Mouse (Mus musculus) T-cell, adult 2 months (primary cell): Measurements from ENCODE around the gene Zyx.

Source experiments
- DNase-seq: peaks from one replicate; pipeline ENCODE4 v3.0.0; 2022; ENCODE audit warnings: low spot score

The Zyx gene

DNA sequence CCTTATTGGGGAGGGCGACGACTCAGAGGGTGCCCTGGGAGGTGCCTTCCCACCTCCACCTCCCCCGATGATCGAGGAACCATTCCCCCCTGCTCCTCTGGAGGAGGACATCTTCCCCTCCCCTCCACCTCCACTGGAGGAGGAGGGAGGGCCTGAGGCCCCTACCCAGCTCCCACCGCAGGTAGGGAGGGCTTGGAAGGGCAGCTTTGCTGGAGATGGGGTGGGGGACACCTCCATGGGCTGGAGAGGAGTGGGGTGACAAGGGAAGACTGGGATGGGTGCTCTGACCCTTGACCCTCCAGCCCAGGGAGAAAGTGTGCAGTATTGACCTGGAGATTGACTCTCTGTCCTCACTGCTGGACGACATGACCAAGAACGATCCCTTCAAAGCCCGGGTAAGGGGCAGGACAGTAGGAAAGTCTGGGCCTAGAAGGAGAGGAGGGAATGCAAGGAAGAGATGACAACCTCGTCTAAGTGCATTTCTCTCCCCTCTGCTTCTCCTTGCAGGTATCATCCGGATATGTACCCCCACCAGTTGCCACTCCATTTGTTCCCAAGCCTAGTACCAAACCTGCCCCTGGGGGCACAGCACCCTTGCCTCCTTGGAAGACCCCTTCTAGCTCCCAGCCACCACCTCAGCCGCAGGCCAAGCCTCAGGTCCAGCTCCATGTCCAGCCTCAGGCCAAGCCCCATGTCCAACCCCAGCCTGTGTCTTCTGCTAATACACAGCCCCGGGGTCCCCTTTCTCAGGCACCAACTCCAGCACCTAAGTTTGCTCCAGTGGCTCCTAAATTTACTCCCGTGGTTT lies 1.7 kb downstream of the Zyx start:
- DNase-seq, result no peak

DNA sequence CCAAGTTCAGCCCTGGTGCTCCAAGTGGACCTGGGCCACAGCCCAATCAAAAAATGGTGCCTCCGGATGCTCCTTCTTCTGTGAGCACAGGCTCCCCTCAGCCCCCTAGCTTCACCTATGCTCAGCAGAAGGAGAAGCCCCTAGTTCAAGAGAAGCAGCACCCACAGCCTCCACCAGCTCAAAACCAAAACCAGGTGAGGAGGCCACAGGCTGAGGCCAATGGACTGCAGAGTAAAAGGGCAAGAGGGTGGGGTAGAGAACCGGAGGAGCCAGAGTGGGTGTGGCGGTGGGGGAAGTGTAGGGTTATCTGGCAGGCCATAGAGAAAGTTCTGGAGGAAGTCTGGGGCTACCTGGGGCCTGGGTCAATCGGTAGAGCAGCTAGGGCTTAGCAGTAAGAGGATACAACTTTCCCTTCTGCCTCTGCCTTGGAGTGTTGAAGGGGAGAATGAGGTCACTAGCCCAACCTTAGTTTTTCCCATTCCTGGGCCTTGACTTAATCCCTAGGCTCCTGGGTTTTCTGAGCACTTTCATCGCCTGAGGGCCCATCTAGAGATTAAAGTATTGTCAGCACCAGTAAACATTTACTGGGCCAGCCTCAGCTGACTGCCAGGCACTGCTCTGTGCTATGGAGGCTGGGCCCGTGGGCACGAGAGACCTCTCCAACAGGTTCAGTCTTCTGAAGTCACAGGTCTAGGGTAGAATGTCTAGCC lies 2.5 kb downstream of the Zyx start:
- no peak for DNase-seq

DNA sequence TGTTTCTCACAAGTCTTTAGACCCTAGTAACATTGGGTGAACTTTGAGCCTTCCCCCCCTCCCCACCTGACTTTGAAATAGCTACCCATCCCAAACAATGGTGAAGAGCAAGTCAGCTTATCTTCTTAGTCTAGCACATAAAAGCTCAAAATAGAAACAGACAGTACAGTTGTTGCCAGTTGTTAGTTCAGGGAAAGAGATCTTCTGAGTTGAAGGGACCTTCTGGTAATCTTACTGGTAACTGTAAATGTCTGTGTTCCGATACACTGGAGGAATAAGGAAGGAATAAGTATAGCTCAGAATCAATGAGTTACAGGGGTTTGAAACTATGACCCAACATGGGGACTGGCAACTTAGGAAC lies 3.0 kb downstream of the Zyx start:
- DNase-seq, result no peak

DNA sequence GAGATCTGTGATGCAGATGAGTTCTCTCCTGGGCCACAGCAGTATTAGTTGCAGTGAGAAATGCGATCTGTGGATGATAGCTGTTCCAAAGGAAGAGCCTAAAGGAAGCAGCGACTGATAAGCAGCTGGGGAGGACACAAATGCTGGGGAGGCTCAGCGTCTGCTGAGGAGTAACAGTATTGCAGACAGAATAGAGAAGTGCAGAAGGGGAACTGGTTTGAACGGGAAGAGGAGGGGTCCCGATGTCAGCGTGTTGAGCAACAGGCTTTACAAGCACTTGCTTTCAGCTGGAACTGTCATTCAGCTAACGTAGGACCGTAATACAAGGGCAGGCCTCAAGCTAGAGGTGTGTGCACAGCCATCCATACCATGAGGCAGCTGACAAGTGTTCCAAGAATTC lies 3.8 kb downstream of the Zyx start:
- DNase-seq, result no peak

DNA sequence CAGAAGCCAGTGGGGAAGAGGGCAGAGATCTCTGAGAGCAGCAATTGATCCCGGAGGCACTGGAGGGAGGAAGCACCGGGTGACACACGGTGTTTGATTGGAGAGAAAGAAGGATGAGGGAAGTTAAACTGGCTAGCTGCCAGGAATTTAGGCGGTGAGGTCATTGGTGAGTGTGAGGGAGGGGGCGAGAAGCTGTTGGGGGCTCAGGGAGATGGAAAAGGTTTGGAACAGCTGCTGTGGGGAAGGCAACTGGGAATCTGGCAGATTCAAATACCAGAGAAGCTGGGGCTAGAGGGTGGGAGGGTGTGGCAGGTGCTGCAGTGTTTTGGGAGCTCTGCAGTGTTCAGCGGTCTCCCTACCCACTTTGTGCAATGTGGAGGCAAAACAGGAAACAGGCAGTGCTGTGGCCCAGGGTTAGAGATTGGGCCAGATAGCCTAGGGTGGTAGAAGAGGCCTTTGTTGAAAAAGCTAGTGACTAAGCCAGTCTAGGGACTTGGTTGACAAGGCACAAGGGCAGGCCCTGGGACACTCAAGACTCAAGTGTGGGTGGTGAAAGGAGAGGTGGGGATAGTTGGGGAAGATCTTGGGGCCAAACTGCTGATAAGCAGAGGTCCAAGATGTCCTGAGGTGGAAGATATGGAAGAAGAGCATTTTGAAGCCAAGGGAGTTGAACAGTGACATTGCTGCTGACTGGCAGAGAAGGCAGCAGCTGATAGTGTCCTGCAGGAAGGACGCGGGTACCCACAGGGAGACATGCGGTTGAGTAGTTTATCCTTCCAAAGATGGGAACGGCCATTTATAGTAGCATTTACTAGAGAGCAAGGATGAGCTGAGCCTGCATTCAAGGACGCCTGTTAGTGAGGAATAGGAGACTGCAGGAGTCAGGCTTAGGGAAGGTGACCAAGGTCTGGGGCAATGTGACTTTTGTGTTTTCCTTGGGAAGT lies 4.9 kb downstream of the Zyx start:
- DNase-seq, result peak; percentile 15

DNA sequence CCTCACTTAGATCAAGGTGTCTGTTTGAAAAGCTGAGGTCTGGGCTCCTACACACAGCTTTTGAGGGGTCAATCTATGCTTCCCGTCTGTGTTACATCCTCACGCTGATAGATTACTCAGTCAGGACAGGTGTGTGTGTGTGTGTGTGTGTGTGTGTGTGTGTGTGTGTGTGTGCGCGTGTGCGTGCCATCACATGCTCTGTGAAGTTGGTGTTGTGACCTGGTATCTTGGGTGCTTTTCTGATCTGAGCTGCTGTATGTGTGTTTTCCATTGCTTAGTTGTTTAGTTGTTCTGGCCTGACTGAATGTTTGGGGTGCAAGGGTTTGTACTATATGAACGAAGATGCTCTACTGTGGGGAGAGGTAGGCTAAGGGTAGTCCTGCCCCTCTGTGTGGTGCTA lies 5.9 kb downstream of the Zyx start:
- DNase-seq, result no peak

DNA sequence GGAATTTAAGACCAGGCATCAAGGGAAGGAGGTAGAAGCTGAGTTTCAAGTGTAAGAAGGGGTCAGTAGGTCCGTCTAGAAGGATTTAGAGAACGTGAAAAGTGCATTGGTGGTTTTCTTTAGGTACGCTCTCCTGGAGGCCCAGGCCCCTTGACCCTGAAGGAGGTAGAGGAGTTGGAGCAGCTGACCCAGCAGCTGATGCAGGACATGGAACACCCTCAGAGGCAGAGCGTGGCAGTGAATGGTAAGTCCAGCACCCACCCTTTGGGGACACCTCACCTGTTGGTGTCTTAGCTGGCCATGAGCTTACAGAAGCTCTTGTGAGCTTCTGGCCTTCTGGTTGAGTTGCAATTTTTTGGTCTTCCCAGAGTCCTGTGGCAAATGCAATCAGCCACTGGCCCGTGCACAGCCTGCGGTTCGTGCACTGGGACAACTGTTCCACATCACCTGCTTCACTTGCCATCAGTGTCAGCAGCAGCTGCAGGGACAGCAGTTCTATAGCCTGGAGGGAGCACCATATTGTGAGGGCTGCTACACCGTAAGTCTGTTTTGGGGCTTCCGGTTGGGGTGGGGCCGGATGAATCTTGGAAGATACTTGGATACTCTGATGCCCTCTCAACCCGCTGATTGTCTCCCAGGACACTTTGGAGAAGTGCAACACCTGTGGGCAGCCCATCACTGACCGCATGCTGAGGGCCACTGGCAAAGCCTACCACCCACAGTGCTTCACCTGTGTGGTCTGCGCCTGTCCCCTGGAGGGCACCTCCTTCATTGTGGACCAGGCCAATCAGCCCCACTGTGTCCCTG lies 6.6 kb downstream of the Zyx start:
- no peak for DNase-seq

DNA sequence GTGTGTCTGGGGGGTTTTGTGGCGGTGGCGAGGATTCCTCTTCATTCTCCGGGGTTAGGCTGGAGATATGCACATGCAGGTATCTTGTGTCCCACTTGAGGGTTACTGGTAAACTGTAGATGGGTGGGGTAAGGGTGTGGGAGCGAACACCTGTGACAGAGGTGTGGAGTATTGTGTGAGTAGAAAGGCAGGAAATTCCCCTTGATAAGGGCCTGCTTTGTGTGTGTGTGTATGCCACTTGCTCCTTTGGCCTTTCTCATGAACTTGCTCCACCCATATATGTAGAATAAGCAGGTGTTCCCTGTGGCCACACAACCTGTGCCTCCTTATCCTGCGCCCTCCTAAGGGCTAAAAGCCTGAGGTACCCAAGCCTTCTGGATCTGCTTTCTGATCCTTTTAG lies 7.5 kb downstream of the Zyx start:
- DNase-seq, result no peak

DNA sequence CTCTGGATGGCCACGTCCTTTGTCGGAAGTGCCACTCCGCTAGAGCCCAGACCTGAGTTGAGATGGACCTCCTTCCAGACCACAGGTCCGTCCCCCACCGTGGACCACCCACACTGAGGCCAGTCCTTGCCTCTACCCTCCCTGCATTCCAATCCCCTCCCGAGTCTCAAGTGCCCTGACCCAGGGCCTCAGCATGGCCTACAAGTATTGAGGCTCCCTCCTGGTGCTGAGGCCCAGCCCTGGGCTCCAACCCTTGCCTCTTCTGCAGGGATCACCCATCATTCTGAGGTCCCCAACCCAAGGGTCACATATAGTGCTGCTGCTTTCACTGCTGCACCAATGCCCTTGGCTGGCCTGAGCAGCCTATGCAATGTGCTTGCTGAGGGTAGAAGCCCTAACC lies 8.5 kb downstream of the Zyx start:
- no peak for DNase-seq

DNA sequence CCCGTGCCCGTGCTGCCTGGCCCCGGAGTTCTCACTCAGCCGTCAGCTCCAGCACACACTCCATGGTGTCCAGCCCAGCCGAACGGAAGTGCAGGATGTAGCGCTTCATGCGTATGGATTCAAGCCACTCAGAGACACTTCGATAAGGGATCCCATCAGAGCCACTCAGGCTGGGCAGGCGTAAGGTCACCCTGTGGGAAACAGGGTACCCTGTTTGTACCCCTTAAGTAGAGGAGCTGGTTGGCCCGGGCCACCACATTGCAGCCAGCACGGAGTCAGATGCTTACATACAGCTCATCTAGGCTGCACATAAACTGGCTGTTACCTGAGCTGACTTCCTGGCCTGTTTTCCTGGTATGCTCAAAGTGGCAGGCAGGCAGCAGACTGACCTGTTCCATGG lies 9.5 kb downstream of the Zyx start:
- no peak for DNase-seq

DNA sequence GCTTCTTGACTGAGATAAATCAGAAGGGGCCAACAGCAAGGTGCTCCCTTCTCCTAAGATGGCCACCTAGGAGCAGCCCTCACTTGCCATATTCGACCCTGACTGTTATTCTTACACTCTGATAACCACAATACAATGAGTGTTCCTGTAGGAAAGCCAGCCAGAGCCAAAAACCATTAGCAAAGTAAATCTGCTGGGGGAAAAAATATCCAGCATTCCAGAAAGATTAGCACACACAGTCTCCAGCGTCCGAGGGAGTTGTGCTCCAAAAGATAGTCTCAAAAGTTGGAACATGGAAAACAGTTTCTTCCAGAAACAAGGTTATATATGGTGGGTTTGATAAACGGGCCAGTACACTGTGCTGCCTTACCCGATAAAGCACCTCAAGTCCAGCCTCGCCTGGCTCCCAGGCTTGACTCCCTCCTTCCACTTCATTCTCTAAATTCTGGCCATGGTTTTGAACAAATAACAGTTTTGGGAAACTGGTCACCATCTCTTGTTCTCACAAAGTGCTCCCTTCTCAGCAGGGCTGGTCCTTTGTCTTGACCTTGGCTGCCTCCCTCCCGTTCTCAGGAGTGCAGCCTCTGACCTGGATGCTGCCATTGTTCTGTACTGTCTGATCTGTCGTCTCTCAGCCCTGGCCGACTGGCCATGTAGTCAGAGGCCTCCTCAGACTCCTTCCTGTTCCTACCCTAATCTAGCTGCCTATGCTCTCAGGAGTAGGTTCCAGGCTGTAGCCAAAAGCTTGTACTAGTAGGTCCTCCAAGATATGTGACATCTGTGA lies 10.1 kb downstream of the Zyx start:
- no peak for DNase-seq

DNA sequence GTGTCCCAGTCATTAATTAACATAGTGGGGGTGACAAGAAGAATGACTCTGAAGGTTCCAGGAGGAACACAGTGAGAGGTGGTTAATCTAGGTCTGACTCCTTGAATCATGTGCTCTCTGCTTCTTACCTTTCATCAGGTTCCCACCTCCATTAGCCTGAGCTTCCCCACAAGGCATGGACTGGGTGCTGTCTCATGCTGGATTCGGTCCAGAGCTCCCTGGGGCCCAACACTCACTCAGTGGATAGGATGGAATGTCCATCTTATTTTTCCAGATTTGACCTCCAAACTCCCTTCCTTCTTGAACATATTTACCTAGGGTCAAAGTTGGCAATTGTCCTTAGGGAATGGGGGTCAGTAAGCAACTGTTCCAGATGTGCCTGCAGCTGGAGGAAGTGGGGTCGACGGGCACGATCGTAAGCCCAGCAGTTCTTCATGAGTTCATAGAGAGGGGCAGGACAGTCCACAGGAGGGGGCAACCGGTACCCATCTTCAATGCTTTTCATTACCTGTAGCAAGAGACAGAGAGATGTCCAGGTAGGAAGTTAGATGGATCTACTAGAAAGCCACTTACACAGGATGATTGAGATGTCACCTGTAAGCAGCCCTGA lies 10.9 kb downstream of the Zyx start:
- DNase-seq, result no peak

DNA sequence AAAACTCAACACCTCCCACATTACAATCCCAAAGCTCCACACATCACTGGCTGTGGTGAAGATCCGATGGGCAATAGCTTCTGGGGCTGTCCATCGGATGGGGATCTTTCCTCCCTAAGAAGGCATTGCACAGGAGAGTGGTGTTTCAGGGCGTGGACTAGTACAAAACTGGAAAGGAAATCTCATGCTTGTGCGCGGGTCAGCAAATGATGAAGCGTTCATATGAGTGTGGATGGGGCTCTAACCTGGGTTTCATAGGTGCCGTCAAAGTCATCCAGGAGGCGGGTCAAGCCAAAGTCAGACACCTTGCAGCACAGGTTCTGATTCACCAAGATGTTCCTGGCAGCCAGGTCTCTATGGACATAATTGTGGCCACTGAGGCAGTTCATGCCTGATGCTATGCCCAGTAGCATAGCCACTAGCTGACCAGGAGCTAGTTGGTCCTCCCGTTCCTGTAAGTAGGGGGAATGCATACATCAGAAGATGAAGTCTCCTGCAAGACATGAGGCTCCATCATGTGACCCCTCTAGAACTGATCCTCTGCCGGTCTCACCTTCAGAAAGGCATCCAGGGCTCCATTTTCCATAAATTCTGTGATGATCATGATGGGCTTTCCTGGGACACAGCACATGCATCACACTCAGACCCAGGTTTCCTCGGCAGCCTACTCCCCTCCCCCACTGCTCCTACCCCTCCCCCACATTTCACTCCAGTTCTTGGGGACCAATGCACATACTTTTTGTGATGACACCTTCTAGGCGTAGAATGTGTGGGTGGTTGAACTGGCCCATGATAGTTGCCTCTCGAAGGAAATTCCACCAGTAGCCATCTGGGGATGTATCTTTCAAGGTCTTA lies 11.8 kb downstream of the Zyx start:
- DNase-seq, result no peak

DNA sequence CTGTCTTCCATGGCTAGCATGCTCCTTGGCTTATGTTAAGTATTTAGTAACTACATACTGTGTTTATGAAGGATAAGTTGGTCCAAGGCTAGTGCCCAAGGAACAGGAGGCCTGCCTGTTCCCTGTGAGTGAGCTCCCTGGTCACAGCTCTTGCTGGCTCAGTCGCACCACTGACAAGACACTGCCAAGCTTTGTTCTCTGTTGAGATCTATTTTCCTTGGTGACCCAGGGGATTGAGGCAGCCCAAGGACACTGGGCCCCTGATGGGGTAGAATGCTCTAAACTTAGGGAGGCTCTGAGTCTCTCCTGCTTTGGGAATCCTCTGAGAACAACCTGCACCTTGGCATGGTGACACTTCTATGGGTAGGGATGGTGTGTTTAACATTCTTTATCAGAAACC lies 12.6 kb downstream of the Zyx start:
- DNase-seq, result no peak

DNA sequence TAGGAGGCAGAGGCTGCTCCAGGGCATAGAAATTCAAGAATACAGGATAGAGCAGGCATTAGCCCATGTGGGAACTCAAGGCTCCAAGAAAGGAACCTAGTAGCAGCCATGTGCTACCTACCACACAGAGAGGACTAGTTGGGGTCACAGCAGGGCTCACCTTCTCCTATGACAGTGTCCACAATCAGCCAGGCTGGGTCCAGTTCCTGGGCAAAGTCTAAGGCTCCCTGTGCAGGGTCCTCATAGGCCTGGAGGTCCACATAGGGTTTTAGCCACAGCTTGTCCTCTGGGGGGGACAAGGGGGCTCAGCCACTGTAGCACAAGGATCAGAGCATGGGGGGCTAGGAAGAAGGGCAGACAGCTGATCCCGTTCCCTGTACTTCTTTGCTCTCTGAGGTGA lies 13.1 kb downstream of the Zyx start:
- no peak for DNase-seq

DNA sequence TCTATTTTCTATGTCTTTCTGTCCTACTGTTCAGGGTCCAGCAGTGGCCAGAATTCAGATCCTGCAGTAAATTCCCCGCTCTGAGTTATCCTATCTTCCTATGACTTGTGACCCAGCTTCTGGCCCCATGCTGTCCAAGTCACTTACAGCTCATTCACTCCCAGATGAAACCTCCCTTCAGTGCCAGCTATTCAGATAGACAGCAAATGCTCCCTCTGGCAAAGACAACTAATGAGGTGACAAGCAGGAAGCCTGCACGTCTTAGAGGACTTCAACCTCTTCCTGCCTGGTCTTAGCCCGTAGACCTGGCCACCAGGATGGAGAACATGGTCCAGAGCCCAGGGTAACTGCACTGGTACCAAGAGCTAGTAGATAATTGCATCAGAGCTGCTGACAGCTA lies 13.5 kb downstream of the Zyx start:
- DNase-seq, result no peak

DNA sequence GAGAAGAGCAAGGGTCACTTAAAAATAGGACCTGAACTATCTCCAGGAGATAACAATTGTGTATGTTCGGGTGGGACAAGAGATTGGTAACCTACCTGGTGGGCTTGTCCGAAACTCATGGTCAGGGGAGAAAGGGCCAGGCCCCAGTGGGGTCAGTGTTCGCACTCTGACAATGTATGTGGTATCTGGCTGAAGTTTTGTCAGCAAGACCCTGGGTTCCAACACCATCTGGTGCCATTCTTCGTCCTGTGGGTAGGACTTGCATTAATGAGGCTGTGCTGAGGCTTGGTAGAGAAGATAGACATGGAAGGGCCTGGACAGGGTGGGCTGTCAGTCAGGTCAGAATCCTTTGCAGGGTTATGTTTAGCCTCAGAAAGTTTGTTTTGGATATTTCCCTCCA lies 14.6 kb downstream of the Zyx start:
- no peak for DNase-seq

DNA sequence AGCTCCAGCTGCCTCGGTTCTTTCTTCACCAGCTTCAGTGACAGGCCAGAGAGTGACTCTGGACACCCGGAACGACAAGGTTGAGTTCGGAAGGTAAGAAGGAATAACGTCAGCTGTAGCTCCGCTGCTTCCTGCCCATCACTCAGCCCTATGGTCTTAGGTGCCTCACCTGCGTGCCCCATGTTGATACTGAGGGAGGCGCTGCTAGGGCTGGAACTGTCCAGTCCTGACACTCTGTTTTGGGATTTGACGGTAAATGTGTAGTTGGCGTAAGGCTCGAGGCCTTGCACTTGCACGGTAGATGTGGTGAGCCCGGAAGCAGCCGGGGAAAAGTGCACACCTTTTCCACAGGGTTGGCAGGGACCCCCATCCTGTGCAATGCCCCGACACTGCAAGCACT lies 15.2 kb downstream of the Zyx start:
- no peak for DNase-seq

DNA sequence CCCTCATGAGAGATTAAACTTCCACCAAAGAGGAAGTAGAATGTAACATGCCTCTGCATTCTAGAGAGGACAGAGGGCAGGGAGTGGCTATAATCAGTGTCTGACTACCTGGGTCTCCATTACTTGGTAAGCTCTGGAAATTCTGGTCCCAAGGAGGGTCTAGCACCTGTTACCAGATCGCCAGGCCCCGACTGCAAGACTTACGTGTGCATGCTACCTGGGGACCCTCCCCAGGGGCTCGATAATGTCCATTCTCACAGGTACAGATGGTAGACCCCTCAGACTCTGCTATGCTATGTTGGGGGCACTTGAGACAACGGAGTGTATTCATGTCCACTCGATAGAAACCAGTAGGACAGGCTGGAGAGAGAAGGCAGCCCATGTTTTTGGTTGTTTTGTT lies 15.8 kb downstream of the Zyx start:
- DNase-seq, result no peak

DNA sequence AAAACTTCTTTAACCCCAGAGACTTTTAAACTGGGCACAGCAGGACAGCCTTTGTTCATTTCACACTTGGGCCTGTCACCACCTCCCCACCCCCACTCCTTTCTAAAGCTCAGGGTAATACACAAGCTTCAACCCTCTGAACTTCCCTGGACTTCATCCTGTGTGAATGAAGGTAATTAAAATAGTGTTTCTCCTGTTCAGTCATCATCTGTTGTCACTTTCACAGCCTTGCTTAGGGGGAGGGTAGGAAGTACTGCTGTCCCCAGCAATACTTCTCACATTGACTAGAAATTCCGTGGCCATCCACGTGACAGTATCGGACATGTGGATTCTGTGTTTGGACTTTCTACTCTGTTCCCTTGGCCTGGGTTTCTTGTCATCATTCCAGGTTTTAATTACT lies 20.4 kb downstream of the Zyx start:
- DNase-seq, result no peak
